Mouse (Mus musculus): ENCODE results near the gene Supt20.

GRCm38 (mm10) chr3:54731626-54732150, 39.1 kb downstream of the Supt20 start:
- TF ChIP-seq POLR2A (IDR thresholded peaks at IDR 0.05; ENCODE audit: extremely low read depth, insufficient read depth, low read length) (no peak), CTCF (IDR thresholded peaks at IDR 0.05; ENCODE audit: low read depth, low read length) (no peak)

Measured in liver, adult 2 months (tissue).